Comparison of ENCODE assay signal across 8 mouse cellular contexts in genomic region chr7:127364166-127364565, GRCm38 (mm10). TPM values are rescaled to one million over a fixed set of nuclear protein-coding genes. Genes with fewer than 3 reads are reported as not detected.
DNase-seq lines count a peak whose midpoint lies in the region; ATAC-seq lines count a peak whose summit lies in the region.

No protein-coding gene starts in this region.

- peak overlapping the region; percentile 37 for H3K4me3 ChIP-seq in hindbrain, embryonic 12.5 days
- H3K4me3 ChIP-seq in midbrain, embryonic 11.5 days (ENCODE audit: low read depth, low read length) = peak overlapping the region; percentile 37

- WGBS in hindbrain, embryonic 12.5 days = 55% methylated on average over 4 of the region's 4 CpGs
- WGBS in midbrain, embryonic 11.5 days = 47% methylated on average over 4 of the region's 4 CpGs

- no peaks in the 10 kb centered on the region for H3K9me3 ChIP-seq in hindbrain, embryonic 12.5 days (replicated peaks)
- no peaks in the 10 kb centered on the region for H3K9me3 ChIP-seq in midbrain, embryonic 11.5 days (ENCODE audit: control insufficient read depth, low read length)

- DNase-seq in heart, adult 11 months = peak; percentile 96
- DNase-seq in heart, postnatal 25 days (ENCODE audit: low spot score) = no peak
- DNase-seq in cerebellum, postnatal 10 days = peak; percentile 25 to 56
- peak; percentile 85 for DNase-seq in midbrain, embryonic 11.5 days (ENCODE audit: low spot score, missing footprints)
- no peak for DNase-seq in spleen, postnatal 36 days (ENCODE audit: low spot score in 2 of 2)
- no peak for DNase-seq in urinary bladder, postnatal 10 days (ENCODE audit: low spot score)

- H3K4me1 ChIP-seq in hindbrain, embryonic 12.5 days = peaks cover 9% of the 10 kb centered on the region; the same call in 1 of the 2 replicates
- H3K4me1 ChIP-seq in midbrain, embryonic 11.5 days (ENCODE audit: control insufficient read depth, insufficient read depth, low read length) = peaks cover 6% of the 10 kb centered on the region; the same call in 1 of the 2 replicates

- peak overlapping the region; percentile 71 for H3K4me2 ChIP-seq in hindbrain, embryonic 12.5 days (replicated peaks)
- peak overlapping the region; percentile 72 for H3K4me2 ChIP-seq in midbrain, embryonic 11.5 days

- H3K27me3 ChIP-seq in hindbrain, embryonic 12.5 days = peaks cover 20% of the 10 kb centered on the region
- H3K27me3 ChIP-seq in midbrain, embryonic 11.5 days (ENCODE audit: control insufficient read depth, insufficient read depth, low read length) = no peaks in the 10 kb centered on the region; the same call in 1 of the 2 replicates

- H3K36me3 ChIP-seq in hindbrain, embryonic 12.5 days = no peaks in the 10 kb centered on the region
- no peaks in the 10 kb centered on the region for H3K36me3 ChIP-seq in midbrain, embryonic 11.5 days (ENCODE audit: control insufficient read depth, insufficient read depth, low read length)

- H3K9ac ChIP-seq in hindbrain, embryonic 12.5 days = no peak overlapping the region
- peak overlapping the region; percentile 65 for H3K9ac ChIP-seq in midbrain, embryonic 11.5 days (ENCODE audit: low read length)

- ATAC-seq in hindbrain, embryonic 12.5 days (ENCODE audit: low FRiP score) = no peak
- no peak for ATAC-seq in midbrain, embryonic 11.5 days (ENCODE audit: low FRiP score)
- ATAC-seq in megakaryocyte-erythroid progenitor cell, adult 5-6 weeks (replicated peaks; ENCODE audit: low FRiP score, low TSS enrichment, poor library complexity, severe bottlenecking) = no peak

- H3K27ac ChIP-seq in hindbrain, embryonic 12.5 days = no peak overlapping the region
- H3K27ac ChIP-seq in midbrain, embryonic 11.5 days (ENCODE audit: low read depth, low read length) = no peak overlapping the region

- intact Hi-C loops in heart, postnatal 25 days (cut with DNase I) = loop anchor here (5.0 kb wide), 2 partner anchors 43 to 118 kb away; partner anchors contain the start of gene Zfp764

RNA-seq across cellular contexts. Expression of gene Zfp747, which starts 11.7 kb away (rescaled TPM):
- 1 to 10 TPM; 3.4 to 4.7 TPM for total RNA-seq in heart, postnatal 25 days (2021)
- 9.3 and 9.7 TPM in 2 replicates for polyA plus RNA-seq in hindbrain, embryonic 12.5 days (2016; fragmentation: Nextera tagmentation; extraction: Ambion mirVana)
- polyA plus RNA-seq in midbrain, embryonic 11.5 days (2014; fragmentation: Nextera tagmentation; extraction: Ambion mirVana) = 6.4 and 6.5 TPM in 2 replicates
- total RNA-seq in megakaryocyte-erythroid progenitor cell, adult 5-6 weeks (2014; fragmentation: Nextera tagmentation) = 7.7 and 8.3 TPM in 2 replicates
- 4.0 and 10.9 TPM in 2 replicates for total RNA-seq in megakaryocyte-erythroid progenitor cell, adult 5-6 weeks (2017)

RNA-seq across cellular contexts. Expression of gene Zfp768, which starts 18.8 kb away (rescaled TPM):
- total RNA-seq in heart, postnatal 25 days (2021) = 10 to 100 TPM; 35.4 to 41.3 TPM
- 21.3 and 23.1 TPM in 2 replicates for polyA plus RNA-seq in hindbrain, embryonic 12.5 days (2016; fragmentation: Nextera tagmentation; extraction: Ambion mirVana)
- polyA plus RNA-seq in midbrain, embryonic 11.5 days (2014; fragmentation: Nextera tagmentation; extraction: Ambion mirVana) = 5.8 and 7.5 TPM in 2 replicates
- 3.5 and 8.4 TPM in 2 replicates for total RNA-seq in megakaryocyte-erythroid progenitor cell, adult 5-6 weeks (2014; fragmentation: Nextera tagmentation)
- 3.0 and 4.4 TPM in 2 replicates for total RNA-seq in megakaryocyte-erythroid progenitor cell, adult 5-6 weeks (2017)

RNA-seq across cellular contexts. Expression of gene 9130019O22Rik, which starts 22.8 kb away (rescaled TPM):
- 1 to 10 TPM; 2.2 to 2.3 TPM for total RNA-seq in heart, postnatal 25 days (2021)
- polyA plus RNA-seq in hindbrain, embryonic 12.5 days (2016; fragmentation: Nextera tagmentation; extraction: Ambion mirVana) = 5.4 and 6.0 TPM in 2 replicates
- polyA plus RNA-seq in midbrain, embryonic 11.5 days (2014; fragmentation: Nextera tagmentation; extraction: Ambion mirVana) = 6.1 and 6.5 TPM in 2 replicates
- total RNA-seq in megakaryocyte-erythroid progenitor cell, adult 5-6 weeks (2014; fragmentation: Nextera tagmentation) = 2.3 and 4.0 TPM in 2 replicates
- 3.6 and 4.8 TPM in 2 replicates for total RNA-seq in megakaryocyte-erythroid progenitor cell, adult 5-6 weeks (2017)

RNA-seq across cellular contexts. Expression of gene E430018J23Rik, which starts 29.3 kb away (rescaled TPM):
- 1 to 10 TPM; 4.4 to 5.3 TPM for total RNA-seq in heart, postnatal 25 days (2021)
- polyA plus RNA-seq in hindbrain, embryonic 12.5 days (2016; fragmentation: Nextera tagmentation; extraction: Ambion mirVana) = 6.4 and 6.8 TPM in 2 replicates
- polyA plus RNA-seq in midbrain, embryonic 11.5 days (2014; fragmentation: Nextera tagmentation; extraction: Ambion mirVana) = 5.0 and 6.4 TPM in 2 replicates
- total RNA-seq in megakaryocyte-erythroid progenitor cell, adult 5-6 weeks (2014; fragmentation: Nextera tagmentation) = 3.1 and 8.6 TPM in 2 replicates
- 7.8 TPM in 2 replicates for total RNA-seq in megakaryocyte-erythroid progenitor cell, adult 5-6 weeks (2017)

RNA-seq across cellular contexts. Expression of gene Zfp764, which starts 42.5 kb away (rescaled TPM):
- total RNA-seq in heart, postnatal 25 days (2021) = 1 to 10 TPM; 2.7 to 2.8 TPM
- 5.9 and 6.5 TPM in 2 replicates for polyA plus RNA-seq in hindbrain, embryonic 12.5 days (2016; fragmentation: Nextera tagmentation; extraction: Ambion mirVana)
- polyA plus RNA-seq in midbrain, embryonic 11.5 days (2014; fragmentation: Nextera tagmentation; extraction: Ambion mirVana) = 6.8 and 7.1 TPM in 2 replicates
- 1.8 and 6.5 TPM in 2 replicates for total RNA-seq in megakaryocyte-erythroid progenitor cell, adult 5-6 weeks (2014; fragmentation: Nextera tagmentation)
- total RNA-seq in megakaryocyte-erythroid progenitor cell, adult 5-6 weeks (2017) = 3.7 and 4.2 TPM in 2 replicates

Comparison
In these comparisons a context has a peak if more than half of its experiments do, and no peak if none do; other contexts are left out.
1. DNase-seq: peak in heart, adult 11 months (single experiment), cerebellum, postnatal 10 days (2 of 2) and midbrain, embryonic 11.5 days (single experiment); none in heart, postnatal 25 days (single experiment), spleen, postnatal 36 days (0 of 2) and urinary bladder, postnatal 10 days (single experiment).